Mouse (Mus musculus): ENCODE results near the gene Fzd10.

- TF ChIP-seq CTCF (IDR thresholded peaks at IDR 0.05; ENCODE audit: insufficient read depth, low read depth, low read length) (no peak), POLR2A (IDR thresholded peaks at IDR 0.05; ENCODE audit: insufficient read depth, low read depth, low read length) (no peak)
These were observed 31.7 kb upstream of the Fzd10 start for GRCm38 (mm10) chr5:128568970-128569369.
